Mouse (Mus musculus): ENCODE results near the gene Ptbp3. TPM values are rescaled to one million over a fixed set of nuclear protein-coding genes. Genes with fewer than 3 reads are reported as not detected.

Gene Ptbp3
- polyA plus RNA-seq, 1 experiment from 2014 or later: 25.6 TPM

GRCm38 (mm10) chr4:59548011-59548559 is 1.1 kb downstream of the Ptbp3 start:
- Histone ChIP-seq H3K4me3 (replicated peaks; ENCODE audit: low read length) (peak overlapping the region; percentile 95), H3K4me1 (replicated peaks; ENCODE audit: control insufficient read depth, insufficient read depth, low read length) (peaks cover 16% of the 10 kb centered on the region), H3K27me3 (ENCODE audit: control insufficient read depth, insufficient read depth, low read length) (no peaks in the 10 kb centered on the region), H3K9ac (peak overlapping the region; percentile 92), H3K4me2 (replicated peaks) (peak overlapping the region; percentile 92), H3K9me3 (ENCODE audit: control insufficient read depth, low read length) (no peaks in the 10 kb centered on the region), H3K27ac (0 out of 2 replicates have a peak overlapping the region, but pooled peaks have one; percentile 93), H3K36me3 (replicated peaks; ENCODE audit: control insufficient read depth, insufficient read depth) (no peaks in the 10 kb centered on the region)
- no peak for ATAC-seq (ENCODE audit: low FRiP score)
- DNase-seq (ENCODE audit: low spot score): peak; percentile 29
- WGBS: 6% methylated on average over 18 of the region's 18 CpGs

DNA sequence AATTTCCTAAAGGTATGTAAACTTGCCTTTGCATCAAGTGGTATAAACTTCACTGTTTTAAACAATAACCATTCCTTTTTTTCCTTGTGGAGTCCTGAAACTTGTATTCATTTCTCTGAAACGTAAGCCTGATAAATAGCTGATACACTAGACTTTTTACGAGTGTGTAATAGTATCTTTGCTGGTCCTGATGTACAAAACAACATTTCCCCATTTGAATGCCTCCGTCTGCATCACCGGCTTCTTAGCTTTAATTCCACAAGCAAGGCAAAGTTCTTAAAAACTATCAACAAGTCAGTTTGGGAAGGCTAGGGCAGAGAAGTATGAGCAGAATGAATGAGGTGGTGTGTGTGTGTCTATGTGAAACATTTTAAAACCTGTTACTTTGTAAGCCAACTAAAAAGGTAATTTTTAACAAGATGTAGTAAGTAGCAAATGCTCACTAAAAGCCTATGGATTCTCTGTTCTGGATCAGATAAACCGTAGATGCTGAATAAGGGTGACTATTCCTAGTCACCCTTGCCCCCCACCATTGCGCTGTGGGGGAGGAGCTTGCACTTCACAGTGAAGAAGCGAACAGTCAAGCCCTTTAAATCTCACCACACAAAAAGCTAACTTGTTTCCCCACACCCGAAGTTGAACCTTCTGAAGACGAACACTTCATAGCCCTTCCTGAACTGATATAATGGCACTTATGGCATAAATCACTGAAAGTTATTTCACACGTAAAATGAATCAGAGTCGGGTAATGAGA is 1.9 kb downstream of the Ptbp3 start:
- peak overlapping the region; percentile 95 for H3K4me3 ChIP-seq (replicated peaks; ENCODE audit: low read length)
- H3K27ac ChIP-seq: no peak overlapping the region
- H3K9ac ChIP-seq: peak overlapping the region; percentile 92; the same call in 1 of the 2 replicates
- H3K27me3 ChIP-seq (ENCODE audit: control insufficient read depth, insufficient read depth, low read length): no peaks in the 10 kb centered on the region
- DNase-seq (ENCODE audit: low spot score) (peak; percentile 26), ATAC-seq (ENCODE audit: low FRiP score) (no peak)
- H3K4me2 ChIP-seq (replicated peaks): peak overlapping the region; percentile 92
- no peaks in the 10 kb centered on the region for H3K36me3 ChIP-seq (replicated peaks; ENCODE audit: control insufficient read depth, insufficient read depth)
- no peaks in the 10 kb centered on the region for H3K9me3 ChIP-seq (ENCODE audit: control insufficient read depth, low read length)
- peaks cover 16% of the 10 kb centered on the region for H3K4me1 ChIP-seq (replicated peaks; ENCODE audit: control insufficient read depth, insufficient read depth, low read length)
- 29% methylated on average over 11 of the region's 11 CpGs for WGBS

DNA sequence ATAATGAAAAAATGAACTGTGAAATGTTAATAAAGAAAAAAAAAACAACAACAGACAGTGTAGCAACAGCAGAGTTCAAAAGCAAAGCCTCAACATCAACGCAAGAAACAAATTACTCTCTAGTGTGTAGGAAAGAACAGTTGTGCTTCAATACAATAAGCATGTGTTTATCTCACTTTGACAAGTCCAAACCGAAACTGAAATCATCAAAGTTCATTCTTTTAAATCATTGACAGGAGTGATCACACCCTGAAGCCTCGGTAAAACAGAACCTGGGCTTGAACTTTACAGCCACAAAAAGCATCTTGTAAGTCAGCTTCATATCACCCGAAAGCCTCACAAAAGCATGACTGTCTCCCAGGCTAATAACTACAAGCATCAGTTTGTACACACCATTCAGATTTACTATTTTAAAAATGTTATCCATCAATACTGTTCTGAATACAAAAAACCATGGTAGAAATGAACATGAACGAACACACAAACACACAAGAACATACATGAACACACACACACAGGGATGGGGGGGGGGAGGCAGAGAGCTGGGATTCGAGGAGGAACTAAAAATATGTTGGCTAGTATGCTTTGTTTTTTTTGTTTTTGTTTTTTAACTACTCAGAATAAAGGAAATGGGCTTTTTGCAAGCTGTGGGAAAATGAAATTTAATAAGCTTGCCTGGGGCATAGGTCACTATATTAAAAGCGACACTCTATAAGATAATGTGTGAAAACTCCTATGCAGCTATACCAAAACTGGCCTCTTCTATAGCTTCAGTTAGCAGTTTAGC is 2.7 kb downstream of the Ptbp3 start:
- no peak overlapping the region for H3K27ac ChIP-seq
- peaks cover 16% of the 10 kb centered on the region for H3K4me1 ChIP-seq (replicated peaks; ENCODE audit: control insufficient read depth, insufficient read depth, low read length)
- DNase-seq (ENCODE audit: low spot score): no peak
- H3K9me3 ChIP-seq (ENCODE audit: control insufficient read depth, low read length): no peaks in the 10 kb centered on the region
- peak overlapping the region; percentile 92; the same call in 1 of the 2 replicates for H3K4me2 ChIP-seq (replicated peaks)
- H3K9ac ChIP-seq: no peak overlapping the region
- H3K36me3 ChIP-seq (replicated peaks; ENCODE audit: control insufficient read depth, insufficient read depth): no peaks in the 10 kb centered on the region
- no peaks in the 10 kb centered on the region for H3K27me3 ChIP-seq (ENCODE audit: control insufficient read depth, insufficient read depth, low read length)
- no peak for ATAC-seq (ENCODE audit: low FRiP score)
- WGBS: 69% methylated on average over 7 of the region's 7 CpGs
- no peak overlapping the region for H3K4me3 ChIP-seq (replicated peaks; ENCODE audit: low read length)

- H3K9ac ChIP-seq: no peak overlapping the region
- H3K36me3 ChIP-seq (replicated peaks; ENCODE audit: control insufficient read depth, insufficient read depth): no peaks in the 10 kb centered on the region
- no peaks in the 10 kb centered on the region for H3K27me3 ChIP-seq (ENCODE audit: control insufficient read depth, insufficient read depth, low read length)
- H3K4me2 ChIP-seq (replicated peaks): no peak overlapping the region
- ATAC-seq (ENCODE audit: low FRiP score): no peak
- no peak overlapping the region for H3K4me3 ChIP-seq (replicated peaks; ENCODE audit: low read length)
- no peaks in the 10 kb centered on the region for H3K9me3 ChIP-seq (ENCODE audit: control insufficient read depth, low read length)
- WGBS: 73% methylated on average over 2 of the region's 2 CpGs
- H3K27ac ChIP-seq: no peak overlapping the region
- no peak for DNase-seq (ENCODE audit: low spot score)
- H3K4me1 ChIP-seq (replicated peaks; ENCODE audit: control insufficient read depth, insufficient read depth, low read length): peaks cover 16% of the 10 kb centered on the region
Measured at GRCm38 (mm10) chr4:59544654-59545053, 4.5 kb downstream of the Ptbp3 start.

- Histone ChIP-seq H3K27me3 (ENCODE audit: control insufficient read depth, insufficient read depth, low read length) (no peaks in the 10 kb centered on the region), H3K9me3 (ENCODE audit: control insufficient read depth, low read length) (no peaks in the 10 kb centered on the region), H3K9ac (no peak overlapping the region), H3K4me2 (replicated peaks) (no peak overlapping the region), H3K4me1 (replicated peaks; ENCODE audit: control insufficient read depth, insufficient read depth, low read length) (peaks cover 13% of the 10 kb centered on the region), H3K27ac (no peak overlapping the region), H3K36me3 (replicated peaks; ENCODE audit: control insufficient read depth, insufficient read depth) (no peaks in the 10 kb centered on the region), H3K4me3 (replicated peaks; ENCODE audit: low read length) (no peak overlapping the region)
- ATAC-seq (ENCODE audit: low FRiP score) (no peak), DNase-seq (ENCODE audit: low spot score) (no peak)
Measured at GRCm38 (mm10) chr4:59543006-59543405, 6.2 kb downstream of the Ptbp3 start.

DNA sequence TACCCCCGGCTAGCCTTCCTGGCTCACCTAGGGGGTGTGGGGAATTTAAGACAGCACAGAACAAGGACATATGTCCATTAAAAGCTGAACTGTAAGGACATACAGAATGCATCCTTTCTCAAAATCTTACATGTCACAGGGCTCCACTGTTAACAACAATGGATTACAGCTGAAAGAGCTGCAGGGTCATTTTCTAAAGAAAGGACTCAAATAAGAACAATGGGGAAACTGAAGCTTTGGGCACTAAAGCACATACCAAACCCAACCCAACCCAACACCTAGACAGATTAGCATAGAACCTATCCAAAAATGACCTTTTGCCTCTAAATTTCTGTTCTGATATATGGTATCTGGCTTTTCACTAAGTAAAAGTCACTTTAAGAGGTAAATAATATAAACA is 12.9 kb downstream of the Ptbp3 start:
- no peaks in the 10 kb centered on the region for H3K4me1 ChIP-seq (replicated peaks; ENCODE audit: control insufficient read depth, insufficient read depth, low read length)
- no peaks in the 10 kb centered on the region for H3K36me3 ChIP-seq (replicated peaks; ENCODE audit: control insufficient read depth, insufficient read depth)
- no peak overlapping the region for H3K4me3 ChIP-seq (replicated peaks; ENCODE audit: low read length)
- H3K27ac ChIP-seq: no peak overlapping the region
- H3K9me3 ChIP-seq (ENCODE audit: control insufficient read depth, low read length): no peaks in the 10 kb centered on the region
- no peak for ATAC-seq (ENCODE audit: low FRiP score)
- DNase-seq (ENCODE audit: low spot score): no peak
- no peak overlapping the region for H3K4me2 ChIP-seq (replicated peaks)
- no peaks in the 10 kb centered on the region for H3K27me3 ChIP-seq (ENCODE audit: control insufficient read depth, insufficient read depth, low read length)
- H3K9ac ChIP-seq: no peak overlapping the region
- 89% methylated on average over 1 of the region's 1 CpGs for WGBS

DNA sequence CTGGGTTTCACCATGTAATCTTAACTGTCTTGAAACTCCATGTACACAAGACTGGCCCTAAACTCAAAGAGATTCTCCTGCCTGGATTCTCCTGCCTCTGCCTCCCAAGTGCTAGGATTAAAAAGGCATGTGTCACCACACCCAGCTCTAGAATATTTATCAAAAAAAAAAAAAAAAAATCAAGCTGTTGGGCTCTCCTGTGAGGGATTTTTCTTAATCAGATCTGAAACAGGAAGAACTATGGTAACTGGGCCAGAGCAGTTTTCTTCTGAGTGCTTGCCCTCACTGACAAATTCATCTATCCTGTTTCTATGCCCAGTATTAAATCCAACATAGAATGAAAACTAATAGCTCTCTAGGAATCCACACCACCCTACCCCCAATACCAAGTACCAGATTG is 13.5 kb downstream of the Ptbp3 start:
- no peak for DNase-seq (ENCODE audit: low spot score)
- Histone ChIP-seq H3K36me3 (replicated peaks; ENCODE audit: control insufficient read depth, insufficient read depth) (no peaks in the 10 kb centered on the region), H3K27me3 (ENCODE audit: control insufficient read depth, insufficient read depth, low read length) (no peaks in the 10 kb centered on the region), H3K4me2 (replicated peaks) (no peak overlapping the region), H3K4me1 (replicated peaks; ENCODE audit: control insufficient read depth, insufficient read depth, low read length) (no peaks in the 10 kb centered on the region), H3K9ac (no peak overlapping the region), H3K9me3 (ENCODE audit: control insufficient read depth, low read length) (no peaks in the 10 kb centered on the region), H3K4me3 (replicated peaks; ENCODE audit: low read length) (no peak overlapping the region), H3K27ac (no peak overlapping the region)
- no peak for ATAC-seq (ENCODE audit: low FRiP score)

DNA sequence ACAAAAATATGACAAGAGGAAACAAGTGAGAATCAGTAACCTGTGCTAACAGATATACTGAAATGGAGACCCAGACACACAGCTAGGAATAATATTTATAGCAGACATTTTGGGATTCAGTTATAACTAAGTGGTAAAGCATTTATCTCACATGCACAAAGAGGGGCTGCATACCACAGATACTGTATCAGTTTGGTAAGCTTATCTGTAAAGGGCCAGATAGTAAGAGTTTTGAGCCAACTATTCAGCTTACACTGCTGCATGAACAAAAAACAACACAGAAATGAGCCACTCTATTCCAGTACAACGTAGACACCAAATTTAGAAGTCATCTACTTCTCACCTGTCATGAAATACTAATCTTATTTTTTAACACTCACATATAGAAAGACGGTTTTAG is 15.9 kb downstream of the Ptbp3 start:
- no peak for ATAC-seq (ENCODE audit: low FRiP score)
- Histone ChIP-seq H3K4me3 (replicated peaks; ENCODE audit: low read length) (no peak overlapping the region), H3K4me2 (replicated peaks) (no peak overlapping the region), H3K4me1 (replicated peaks; ENCODE audit: control insufficient read depth, insufficient read depth, low read length) (no peaks in the 10 kb centered on the region), H3K27ac (no peak overlapping the region), H3K9me3 (ENCODE audit: control insufficient read depth, low read length) (no peaks in the 10 kb centered on the region), H3K36me3 (replicated peaks; ENCODE audit: control insufficient read depth, insufficient read depth) (no peaks in the 10 kb centered on the region), H3K9ac (no peak overlapping the region), H3K27me3 (ENCODE audit: control insufficient read depth, insufficient read depth, low read length) (no peaks in the 10 kb centered on the region)
- DNase-seq (ENCODE audit: low spot score): no peak
- WGBS: 92% methylated on average over 2 of the region's 2 CpGs

GRCm38 (mm10) chr4:59531172-59531571 is 18.0 kb downstream of the Ptbp3 start:
- H3K4me1 ChIP-seq (replicated peaks; ENCODE audit: control insufficient read depth, insufficient read depth, low read length): no peaks in the 10 kb centered on the region
- no peaks in the 10 kb centered on the region for H3K36me3 ChIP-seq (replicated peaks; ENCODE audit: control insufficient read depth, insufficient read depth)
- whole genome bisulfite sequencing: 78% methylated on average over 1 of the region's 1 CpGs
- H3K9ac ChIP-seq: no peak overlapping the region
- H3K4me3 ChIP-seq (replicated peaks; ENCODE audit: low read length): no peak overlapping the region
- no peak overlapping the region for H3K4me2 ChIP-seq (replicated peaks)
- H3K27me3 ChIP-seq (ENCODE audit: control insufficient read depth, insufficient read depth, low read length): no peaks in the 10 kb centered on the region
- no peaks in the 10 kb centered on the region for H3K9me3 ChIP-seq (ENCODE audit: control insufficient read depth, low read length)
- DNase-seq (ENCODE audit: low spot score) (no peak), ATAC-seq (ENCODE audit: low FRiP score) (no peak)
- H3K27ac ChIP-seq: no peak overlapping the region

All from hindbrain, embryonic 14.5 days (tissue).